Mouse (Mus musculus): Measurements from ENCODE around the gene Mxd3. TPM values are rescaled to one million over a fixed set of nuclear protein-coding genes. Genes with fewer than 3 reads are reported as not detected.

Mxd3 gene
- total and polyA plus RNA-seq, 3 experiments = 3.9 to 9.3 TPM; not detected in 1

- DNase-seq (ENCODE audit: low read depth, low spot score) = no peak
- H3K9me3 ChIP-seq (replicated peaks; ENCODE audit: insufficient read depth, low read length) = no peaks in the 10 kb centered on the region
- no peaks in the 10 kb centered on the region for H3K79me2 ChIP-seq (ENCODE audit: control insufficient read depth, insufficient read depth, low read length, poor library complexity)
- no peak overlapping the region for H3K4me3 ChIP-seq (ENCODE audit: control insufficient read depth in 1 of 2, insufficient read depth in 1 of 2, low read depth in 2 of 2, low read length in 2 of 2)
- H3K36me3 ChIP-seq (ENCODE audit: control insufficient read depth in 1 of 2, insufficient read depth in 2 of 2, low read length in 2 of 2) = no peaks in the 10 kb centered on the region
- H3K27me3 ChIP-seq (ENCODE audit: control insufficient read depth in 1 of 2, insufficient read depth in 2 of 2, low read length in 2 of 2) = no peaks in the 10 kb centered on the region
- H3K9ac ChIP-seq (ENCODE audit: control insufficient read depth, low read depth, low read length, poor library complexity, severe bottlenecking) = no peak overlapping the region
- 0 out of 4 replicates have a peak, but pooled peaks cover 0 to 3% of the 10 kb centered on the region in 2 experiments for H3K4me1 ChIP-seq (ENCODE audit: control insufficient read depth in 1 of 2, insufficient read depth in 2 of 2, low read length in 2 of 2)
- TF ChIP-seq TBP (IDR thresholded peaks at IDR 0.05; ENCODE audit: low read depth, low read length) (no peak), TCF12 (IDR thresholded peaks at IDR 0.05; ENCODE audit: low read depth, low read length) (no peak), EP300 (IDR thresholded peaks at IDR 0.05; ENCODE audit: low read depth in 1 of 2, low read length in 2 of 2) (no peak), MYB (IDR thresholded peaks at IDR 0.05; ENCODE audit: low read depth, low read length) (no peak), UBTF (IDR thresholded peaks at IDR 0.05; ENCODE audit: borderline replicate concordance, insufficient read depth, low read depth, low read length) (no peak), USF2 (IDR thresholded peaks at IDR 0.05; ENCODE audit: borderline replicate concordance in 1 of 2, insufficient read depth in 1 of 2, low read depth in 1 of 2, low read length in 2 of 2) (no peak), BHLHE40 (IDR thresholded peaks at IDR 0.05; ENCODE audit: borderline replicate concordance, low read depth, low read length) (no peak), JUND (IDR thresholded peaks at IDR 0.05; ENCODE audit: low read depth, low read length) (no peak), TAL1 (IDR thresholded peaks at IDR 0.05; ENCODE audit: low read length) (no peak), CHD2 (IDR thresholded peaks at IDR 0.05; ENCODE audit: low read length) (no peak), SIN3A (IDR thresholded peaks at IDR 0.05; ENCODE audit: low read length) (no peak), MAZ (IDR thresholded peaks at IDR 0.05; ENCODE audit: low read depth, low read length) (no peak), MAFK (IDR thresholded peaks at IDR 0.05; ENCODE audit: borderline replicate concordance, low read depth, low read length) (no peak), ETS1 (IDR thresholded peaks at IDR 0.05; ENCODE audit: low read depth, low read length) (no peak), CTCF (IDR thresholded peaks at IDR 0.05 in 2 of 3, conservative IDR thresholded peaks at IDR 0.05 in 1 of 3; ENCODE audit: control insufficient read depth in 1 of 3, insufficient read depth in 1 of 3, low read depth in 2 of 3, low read length in 3 of 3, poor library complexity in 1 of 3, severe bottlenecking in 1 of 3) (no peak), MXI1 (IDR thresholded peaks at IDR 0.05; ENCODE audit: low read depth, low read length) (no peak), RCOR1 (IDR thresholded peaks at IDR 0.05; ENCODE audit: low read depth, low read length) (no peak), E2F4 (IDR thresholded peaks at IDR 0.05; ENCODE audit: borderline replicate concordance, low read depth, low read length) (no peak)
- no peak overlapping the region for H3K27ac ChIP-seq (ENCODE audit: control insufficient read depth, low read depth, low read length)
These were observed 7.8 kb upstream of the Mxd3 start for GRCm38 (mm10) chr13:55337341-55337975.

DNA sequence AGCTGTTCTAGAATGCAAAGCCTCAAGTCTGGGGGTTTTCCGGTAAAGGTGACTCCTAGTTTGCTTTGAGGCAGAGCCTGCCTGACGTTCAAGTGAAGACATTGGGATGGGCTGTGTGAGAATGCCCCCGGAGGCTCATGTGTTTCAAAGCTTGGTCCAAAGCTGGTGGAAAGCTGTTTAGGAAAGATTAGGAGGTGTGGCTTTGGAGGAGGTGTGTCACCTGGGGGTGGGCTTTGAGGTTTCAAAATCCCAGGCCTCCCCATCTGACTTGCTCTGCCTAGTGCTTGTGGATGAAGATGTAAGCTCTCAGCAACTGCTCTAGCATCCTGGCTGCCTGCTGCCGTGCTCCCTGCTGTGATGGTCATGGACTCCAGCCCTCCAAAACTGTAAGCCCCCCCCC is 6.1 kb upstream of the Mxd3 start:
- no peak for DNase-seq (ENCODE audit: low read depth, low spot score)
- H3K27ac ChIP-seq (ENCODE audit: control insufficient read depth, low read depth, low read length) = no peak overlapping the region
- peaks cover 0 to 5% of the 10 kb centered on the region in 2 experiments; a peak in 2 of 4 replicates for H3K4me1 ChIP-seq (ENCODE audit: control insufficient read depth in 1 of 2, insufficient read depth in 2 of 2, low read length in 2 of 2)
- H3K36me3 ChIP-seq (ENCODE audit: control insufficient read depth in 1 of 2, insufficient read depth in 2 of 2, low read length in 2 of 2) = peaks cover 0 to under 1% of the 10 kb centered on the region in 2 experiments; a peak in 1 of 4 replicates
- H3K4me3 ChIP-seq (ENCODE audit: control insufficient read depth in 1 of 2, insufficient read depth in 1 of 2, low read depth in 2 of 2, low read length in 2 of 2) = no peak overlapping the region
- no peaks in the 10 kb centered on the region for H3K9me3 ChIP-seq (replicated peaks; ENCODE audit: insufficient read depth, low read length)
- no peaks in the 10 kb centered on the region for H3K27me3 ChIP-seq (ENCODE audit: control insufficient read depth in 1 of 2, insufficient read depth in 2 of 2, low read length in 2 of 2)
- H3K9ac ChIP-seq (ENCODE audit: control insufficient read depth, low read depth, low read length, poor library complexity, severe bottlenecking) = no peak overlapping the region
- H3K79me2 ChIP-seq (ENCODE audit: control insufficient read depth, insufficient read depth, low read length, poor library complexity) = no peaks in the 10 kb centered on the region
- TF ChIP-seq MAX (IDR thresholded peaks at IDR 0.05; ENCODE audit: low read length) (no peak), SIN3A (IDR thresholded peaks at IDR 0.05; ENCODE audit: low read length) (no peak), SMC3 (IDR thresholded peaks at IDR 0.05; ENCODE audit: low read depth, low read length) (no peak), JUND (IDR thresholded peaks at IDR 0.05; ENCODE audit: low read depth, low read length) (no peak), RAD21 (IDR thresholded peaks at IDR 0.05; ENCODE audit: low read depth, low read length) (no peak)

Measured in MEL (cell line).